Mouse (Mus musculus): Measurements from ENCODE around the gene Dnaaf2.

DNA sequence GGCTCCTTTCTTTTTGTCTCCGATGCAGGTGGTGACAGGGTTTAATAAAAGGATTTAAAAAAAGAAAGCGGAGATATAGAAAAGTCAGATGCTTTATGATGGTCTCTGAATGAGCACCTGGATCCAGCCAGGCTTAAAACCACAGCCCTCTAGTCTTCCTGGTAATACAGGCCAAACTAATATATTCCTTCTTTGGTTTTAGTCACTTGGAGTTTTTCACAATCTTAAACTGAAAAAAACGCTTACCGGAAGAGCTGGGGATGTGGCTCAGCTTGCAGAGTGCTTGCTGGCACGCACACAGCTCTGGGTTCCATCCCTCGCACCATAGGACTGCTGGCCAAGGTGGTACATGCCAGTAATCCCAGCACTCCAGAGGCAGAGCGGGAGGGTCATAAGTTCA is 18.4 kb upstream of the Dnaaf2 start:
- TF ChIP-seq CTCF (IDR thresholded peaks at IDR 0.05; ENCODE audit: low read depth, low read length) (no peak), POLR2A (IDR thresholded peaks at IDR 0.05; ENCODE audit: borderline replicate concordance, low read depth, low read length) (no peak)

All from bone marrow macrophage, adult 2 months (primary cell).